Mouse (Mus musculus) cortical plate, adult 2 months (tissue): ENCODE measurements around the gene Pttg1ip.

Experiments used
- CTCF ChIP-seq: fragments of 200-500 bp; IDR thresholded peaks from 2 replicates; pipeline ENCODE4 v1.5.1; 2011; ENCODE audit warnings: mild to moderate bottlenecking, control low read depth, low read length; ENCODE audit not compliant: insufficient read depth; ENCODE audit errors: extremely low read depth
- POLR2A ChIP-seq: fragments of 200-500 bp; IDR thresholded peaks from 2 replicates; pipeline ENCODE4 v1.6.1; 2011; ENCODE audit warnings: mild to moderate bottlenecking, low read length, control low read depth; ENCODE audit not compliant: insufficient read depth; ENCODE audit errors: extremely low read depth

DNA sequence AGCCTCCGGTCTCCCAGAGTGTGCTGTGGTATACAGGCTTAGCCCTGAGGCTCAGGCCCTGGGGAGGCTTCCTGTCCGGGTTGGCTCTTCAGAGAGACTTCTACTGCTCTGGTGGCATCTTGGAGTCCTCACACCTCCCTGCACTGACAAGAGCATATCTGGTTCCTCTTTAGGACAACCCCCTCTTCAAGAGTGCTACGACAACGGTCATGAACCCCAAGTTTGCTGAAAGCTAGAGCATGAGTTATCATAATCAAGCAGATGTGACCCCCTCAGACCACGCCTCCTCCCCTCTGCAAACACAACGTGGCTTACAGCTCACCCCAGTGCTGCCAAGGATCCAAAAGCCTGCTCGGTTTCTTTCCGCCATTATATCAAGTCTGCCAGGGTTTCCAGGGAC lies 16.5 kb upstream of the Pttg1ip start:
- TF ChIP-seq CTCF: no peak
- TF ChIP-seq POLR2A: no peak
